Mouse (Mus musculus): Measurements from ENCODE around the gene Olfr351.

- TF ChIP-seq CTCF (conservative IDR thresholded peaks at IDR 0.05; ENCODE audit: low read length): no peak
- TF ChIP-seq POU5F1 (IDR thresholded peaks at IDR 0.05; ENCODE audit: borderline replicate concordance, low read length): no peak
- TF ChIP-seq NANOG (IDR thresholded peaks at IDR 0.05; ENCODE audit: borderline replicate concordance, low read length): no peak
These were observed 16.4 kb downstream of the Olfr351 start, which contains the start of gene Olfr350 for GRCm38 (mm10) chr2:36846010-36846409.
